Comparison of ENCODE assay signal across 8 mouse cellular contexts in genomic region chr2:18689064-18689921, GRCm38 (mm10). TPM values are rescaled to one million over a fixed set of nuclear protein-coding genes. Genes with fewer than 3 reads are reported as not detected.
DNase-seq lines count a peak whose midpoint lies in the region; ATAC-seq and TF ChIP-seq lines count a peak whose summit lies in the region.

No protein-coding gene starts in this region.

- peak; percentile 17 for DNase-seq in ovary, adult 18-20 months (ENCODE audit: low spot score)
- no peak for DNase-seq in ovary, postnatal 14 days (ENCODE audit: low spot score)
- DNase-seq in brain, adult 2 months (ENCODE audit: low read depth, low spot score): peak; percentile 65
- DNase-seq in limb, embryonic 14.5 days (ENCODE audit: low spot score): no peak

- H3K4me3 ChIP-seq in forebrain, embryonic 15.5 days: peak overlapping the region; percentile 47
- H3K4me3 ChIP-seq in limb, embryonic 14.5 days (replicated peaks; ENCODE audit: low read length): peak overlapping the region; percentile 45
- H3K4me3 ChIP-seq in midbrain, embryonic 13.5 days (replicated peaks): peak overlapping the region; percentile 50
- H3K4me3 ChIP-seq in testis, adult 2 months (ENCODE audit: control insufficient read depth, low read depth, low read length): peak overlapping the region; percentile 91

- under 1% methylated on average over 51 of the region's 51 CpGs for WGBS in forebrain, embryonic 15.5 days
- WGBS in limb, embryonic 14.5 days: under 1% methylated on average over 47 of the region's 51 CpGs
- under 1% methylated on average over 51 of the region's 51 CpGs for WGBS in midbrain, embryonic 13.5 days

- peaks cover 58% of the 10 kb centered on the region for H3K27me3 ChIP-seq in forebrain, embryonic 15.5 days
- H3K27me3 ChIP-seq in limb, embryonic 14.5 days (ENCODE audit: control insufficient read depth, insufficient read depth, low read length): peaks cover 74% of the 10 kb centered on the region
- peaks cover 81% of the 10 kb centered on the region for H3K27me3 ChIP-seq in midbrain, embryonic 13.5 days
- no peaks in the 10 kb centered on the region for H3K27me3 ChIP-seq in testis, adult 2 months (ENCODE audit: control insufficient read depth, insufficient read depth, low read length)

- H3K9me3 ChIP-seq in forebrain, embryonic 15.5 days: no peaks in the 10 kb centered on the region
- H3K9me3 ChIP-seq in limb, embryonic 14.5 days (ENCODE audit: control insufficient read depth, low read length): no peaks in the 10 kb centered on the region
- no peaks in the 10 kb centered on the region for H3K9me3 ChIP-seq in midbrain, embryonic 13.5 days

- no peak for TF ChIP-seq CTCF in testis, adult 2 months (IDR thresholded peaks at IDR 0.05; ENCODE audit: control insufficient read depth, insufficient read depth, insufficient replicate concordance, low read depth, low read length)

- ATAC-seq in forebrain, embryonic 15.5 days (replicated peaks): peak; percentile 34
- peak; percentile 49 for ATAC-seq in inflammation-experienced regulatory T-cells, adult 6 months
- peak; percentile 9; the same call in 1 of the 2 replicates for ATAC-seq in limb, embryonic 14.5 days (ENCODE audit: low FRiP score, low read depth)
- ATAC-seq in midbrain, embryonic 13.5 days: peak; percentile 21

- H3K27ac ChIP-seq in forebrain, embryonic 15.5 days (replicated peaks): no peak overlapping the region
- no peak overlapping the region for H3K27ac ChIP-seq in limb, embryonic 14.5 days (replicated peaks; ENCODE audit: low read depth, low read length)
- H3K27ac ChIP-seq in midbrain, embryonic 13.5 days: no peak overlapping the region
- H3K27ac ChIP-seq in testis, adult 2 months (ENCODE audit: control insufficient read depth, insufficient read depth, low read depth, low read length): peak overlapping the region; percentile 85

- TF ChIP-seq POLR2A in limb, embryonic 14.5 days (IDR thresholded peaks at IDR 0.05; ENCODE audit: borderline replicate concordance, extremely low read depth, insufficient read depth, insufficient read length): no peak
- no peak; the same call in none of the 2 replicates for TF ChIP-seq POLR2A in testis, adult 2 months (IDR thresholded peaks at IDR 0.05; ENCODE audit: control insufficient read depth, low read depth, low read length)

- H3K4me2 ChIP-seq in forebrain, embryonic 15.5 days (replicated peaks): peak overlapping the region; percentile 78
- H3K4me2 ChIP-seq in limb, embryonic 14.5 days (replicated peaks; ENCODE audit: low read depth, low read length, severe bottlenecking): peak overlapping the region; percentile 81
- H3K4me2 ChIP-seq in midbrain, embryonic 13.5 days (replicated peaks): peak overlapping the region; percentile 76

- peaks cover 30% of the 10 kb centered on the region for H3K4me1 ChIP-seq in forebrain, embryonic 15.5 days
- H3K4me1 ChIP-seq in limb, embryonic 14.5 days (ENCODE audit: control insufficient read depth, insufficient read depth, low read length): peaks cover 12% of the 10 kb centered on the region; the same call in 1 of the 2 replicates
- H3K4me1 ChIP-seq in midbrain, embryonic 13.5 days (replicated peaks): peaks cover 29% of the 10 kb centered on the region
- peaks cover 13% of the 10 kb centered on the region for H3K4me1 ChIP-seq in testis, adult 2 months (ENCODE audit: control insufficient read depth, insufficient read depth, low read length)

- peak overlapping the region; percentile 51 for H3K9ac ChIP-seq in forebrain, embryonic 15.5 days (replicated peaks)
- peak overlapping the region; percentile 56; the same call in 1 of the 2 replicates for H3K9ac ChIP-seq in limb, embryonic 14.5 days (ENCODE audit: low read depth, low read length, severe bottlenecking)
- H3K9ac ChIP-seq in midbrain, embryonic 13.5 days (replicated peaks): peak overlapping the region; percentile 65; the same call in 1 of the 2 replicates

- H3K36me3 ChIP-seq in forebrain, embryonic 15.5 days: peaks cover 3% of the 10 kb centered on the region
- H3K36me3 ChIP-seq in limb, embryonic 14.5 days (ENCODE audit: control insufficient read depth, insufficient read depth, low read length): peaks cover 3% of the 10 kb centered on the region
- H3K36me3 ChIP-seq in midbrain, embryonic 13.5 days: peaks cover 3% of the 10 kb centered on the region
- H3K36me3 ChIP-seq in testis, adult 2 months (ENCODE audit: control insufficient read depth, insufficient read depth, low read length): no peaks in the 10 kb centered on the region

RNA-seq across cellular contexts. Expression of gene Spag6, which starts 4.5 kb away (rescaled TPM):
- polyA plus RNA-seq in forebrain, embryonic 15.5 days (2015; fragmentation: Nextera tagmentation; extraction: Ambion mirVana): 0.09 TPM in 1 of 2 replicates, not detected in the other
- polyA plus RNA-seq in inflammation-experienced regulatory T-cells, adult 6 months (2017; shearing (Covaris generic)): not detected
- polyA plus RNA-seq in limb, embryonic 14.5 days (2012; rRNA removed): 0.03 and 0.48 TPM in 2 replicates
- polyA plus RNA-seq in limb, embryonic 14.5 days (2014; fragmentation: Nextera tagmentation; extraction: Ambion mirVana): 0.15 TPM in 1 of 2 replicates, not detected in the other
- polyA plus RNA-seq in midbrain, embryonic 13.5 days (2015; fragmentation: Nextera tagmentation; extraction: Ambion mirVana): 0.24 and 0.28 TPM in 2 replicates
- 97.3 and 108 TPM in 2 replicates for polyA plus RNA-seq in testis, adult 2 months (2012; rRNA removed)

RNA-seq across cellular contexts. Expression of gene Bmi1, which starts 12.5 kb away (rescaled TPM):
- polyA plus RNA-seq in forebrain, embryonic 15.5 days (2015; fragmentation: Nextera tagmentation; extraction: Ambion mirVana): 38.0 and 39.8 TPM in 2 replicates
- polyA plus RNA-seq in inflammation-experienced regulatory T-cells, adult 6 months (2017; shearing (Covaris generic)): 10 to 100 TPM; 10.3 to 18.0 (median 13.0) TPM
- 39.6 and 43.7 TPM in 2 replicates for polyA plus RNA-seq in limb, embryonic 14.5 days (2012; rRNA removed)
- 28.5 and 34.0 TPM in 2 replicates for polyA plus RNA-seq in limb, embryonic 14.5 days (2014; fragmentation: Nextera tagmentation; extraction: Ambion mirVana)
- 33.9 and 34.2 TPM in 2 replicates for polyA plus RNA-seq in midbrain, embryonic 13.5 days (2015; fragmentation: Nextera tagmentation; extraction: Ambion mirVana)
- 113 and 166 TPM in 2 replicates for polyA plus RNA-seq in testis, adult 2 months (2012; rRNA removed)

RNA-seq across cellular contexts. Expression of gene Commd3, which starts 17.1 kb away (rescaled TPM):
- polyA plus RNA-seq in forebrain, embryonic 15.5 days (2015; fragmentation: Nextera tagmentation; extraction: Ambion mirVana): 263 and 266 TPM in 2 replicates
- 100 to 1,000 TPM; 214 to 252 (median 247) TPM for polyA plus RNA-seq in inflammation-experienced regulatory T-cells, adult 6 months (2017; shearing (Covaris generic))
- 116 and 146 TPM in 2 replicates for polyA plus RNA-seq in limb, embryonic 14.5 days (2012; rRNA removed)
- polyA plus RNA-seq in limb, embryonic 14.5 days (2014; fragmentation: Nextera tagmentation; extraction: Ambion mirVana): 233 and 244 TPM in 2 replicates
- polyA plus RNA-seq in midbrain, embryonic 13.5 days (2015; fragmentation: Nextera tagmentation; extraction: Ambion mirVana): 189 and 191 TPM in 2 replicates
- 45.1 and 58.2 TPM in 2 replicates for polyA plus RNA-seq in testis, adult 2 months (2012; rRNA removed)

Comparison
In these comparisons a context has a peak if more than half of its experiments do, and no peak if none do; other contexts are left out.
1. DNase-seq: peak in ovary, adult 18-20 months (single experiment) and brain, adult 2 months (single experiment); none in ovary, postnatal 14 days (single experiment) and limb, embryonic 14.5 days (single experiment).
2. RNA of gene Spag6, which starts 4.5 kb away (polyA plus RNA-seq): 97.3 to 108 TPM in testis, adult 2 months; 0.03 to 0.48 TPM in limb, embryonic 14.5 days, 0.24 to 0.28 TPM in midbrain, embryonic 13.5 days, not detected in inflammation-experienced regulatory T-cells, adult 6 months and 0.09 TPM in forebrain, embryonic 15.5 days; every median in the first group is over 10 times any median in the second.
3. Peak in every context shown above with its lines, with median percentiles within 50 percentile points of each other: ATAC-seq, H3K4me2 ChIP-seq, H3K4me3 ChIP-seq and H3K9ac ChIP-seq.